Mouse (Mus musculus) olfactory bulb, adult 2 months (tissue): ENCODE measurements around the gene Optc. TPM values are rescaled to one million over a fixed set of nuclear protein-coding genes. Genes with fewer than 3 reads are reported as not detected.
A peak's percentile ranks its signal among the peaks of the same experiment; 100 is the strongest.

Experiments used
- H3K27ac ChIP-seq: fragments of 200-500 bp; 2 replicates; pipeline ENCODE4 v1.5.1; 2012; ENCODE audit warnings: low read depth, low read length; ENCODE audit not compliant: insufficient read depth
- H3K4me1 ChIP-seq: fragments of 200-500 bp; 2 replicates; pipeline ENCODE4 v1.6.1; 2012; ENCODE audit warnings: low read length; ENCODE audit not compliant: control insufficient read depth, insufficient read depth
- H3K4me3 ChIP-seq: fragments of 200-500 bp; 2 replicates; pipeline ENCODE4 v1.5.1; 2012; ENCODE audit warnings: mild to moderate bottlenecking, low read depth, low read length, moderate library complexity; ENCODE audit not compliant: insufficient read depth
- CTCF ChIP-seq: fragments of 200-500 bp; IDR thresholded peaks from 2 replicates; pipeline ENCODE4 v1.5.1; 2012; ENCODE audit warnings: low read depth, mild to moderate bottlenecking, low read length, moderate library complexity; ENCODE audit not compliant: insufficient read depth
- POLR2A ChIP-seq: fragments of 200-500 bp; IDR thresholded peaks from 2 replicates; pipeline ENCODE4 v1.6.1; 2012; ENCODE audit warnings: mild to moderate bottlenecking, low read depth, low read length, moderate library complexity; ENCODE audit not compliant: insufficient read depth
- WGBS: fragments of 180-500 bp; shearing (Covaris S2); methylation state at CpG from one replicate; pipeline ENCODE4 v1.1.7; 2018; 5-methylcytosine and 5-hydroxymethylcytosine counted together
- polyA plus RNA-seq: library from polyadenylated mRNA; stranded (reverse); fragments of >200 nt; gene quantifications from 2 replicates; pipeline ENCODE4 v1.2.4, GENCODE M21; 2012; ENCODE audit warnings: low replicate concordance; ENCODE audit not compliant: missing spikeins, insufficient read depth, insufficient read length

Gene Optc
- polyA plus RNA-seq, 1 experiment = not detected

- H3K4me3 ChIP-seq = no peak overlapping the region
- no peak overlapping the region for H3K27ac ChIP-seq
- no peaks in the 10 kb centered on the region; the same call in none of the 2 replicates for H3K4me1 ChIP-seq
- 90% methylated on average over 8 of the region's 8 CpGs for WGBS
- TF ChIP-seq CTCF (no peak), POLR2A (no peak)
Measured at GRCm38 (mm10) chr1:133939708-133940107, 31.9 kb upstream of the Optc start.

- TF ChIP-seq CTCF (no peak), POLR2A (no peak)
- peaks cover 3% of the 10 kb centered on the region for H3K4me1 ChIP-seq
- H3K4me3 ChIP-seq = no peak overlapping the region
- no peak overlapping the region for H3K27ac ChIP-seq
- 65% methylated on average over 3 of the region's 3 CpGs for WGBS
Measured at GRCm38 (mm10) chr1:133936169-133936568, 28.4 kb upstream of the Optc start.

DNA sequence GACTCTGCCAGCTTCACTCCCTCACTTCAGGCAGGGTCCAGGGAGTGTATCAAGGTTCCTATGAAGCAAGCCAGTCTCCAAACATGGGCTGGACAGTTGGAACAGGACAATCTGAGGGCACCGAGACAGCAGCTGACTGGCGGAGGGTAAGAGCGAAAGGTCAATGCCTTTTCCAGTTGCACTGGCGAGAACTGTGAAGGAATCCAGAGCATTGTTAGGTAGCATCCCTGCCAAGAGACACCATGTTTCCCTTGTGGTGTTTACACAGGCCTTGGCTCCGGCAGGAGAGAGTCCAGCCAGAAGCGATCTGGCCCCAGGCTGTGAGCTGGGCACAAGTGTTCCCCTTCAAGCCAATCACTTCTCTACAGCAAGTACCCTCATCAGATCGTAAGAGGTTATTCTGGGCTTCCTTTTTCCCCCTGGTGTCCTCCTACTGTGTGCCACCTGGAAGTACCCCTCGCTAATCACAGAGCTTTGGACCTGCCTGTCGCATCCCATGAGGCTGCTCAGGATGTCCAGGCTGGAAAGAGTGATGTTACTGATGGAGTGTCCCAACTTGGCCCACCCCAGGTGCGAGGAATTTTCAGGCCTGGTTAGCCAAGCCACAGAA lies 26.7 kb upstream of the Optc start:
- 83% methylated on average over 10 of the region's 10 CpGs for WGBS
- no peak overlapping the region for H3K4me3 ChIP-seq
- H3K4me1 ChIP-seq = peaks cover 3% of the 10 kb centered on the region
- no peak for TF ChIP-seq POLR2A
- H3K27ac ChIP-seq = no peak overlapping the region

GRCm38 (mm10) chr1:133933301-133934195 lies 25.7 kb upstream of the Optc start:
- H3K4me1 ChIP-seq = peaks cover 3% of the 10 kb centered on the region; the same call in 1 of the 2 replicates
- TF ChIP-seq POLR2A (no peak), CTCF (no peak)
- H3K27ac ChIP-seq = no peak overlapping the region
- no peak overlapping the region for H3K4me3 ChIP-seq
- WGBS = 86% methylated on average over 14 of the region's 14 CpGs

- WGBS = 66% methylated on average over 3 of the region's 3 CpGs
- Histone ChIP-seq H3K4me1 (peaks cover 3% of the 10 kb centered on the region; the same call in 1 of the 2 replicates), H3K4me3 (no peak overlapping the region), H3K27ac (no peak overlapping the region)
- TF ChIP-seq POLR2A = no peak
- no peak for TF ChIP-seq CTCF
Measured at GRCm38 (mm10) chr1:133929980-133930379, 22.2 kb upstream of the Optc start.

DNA sequence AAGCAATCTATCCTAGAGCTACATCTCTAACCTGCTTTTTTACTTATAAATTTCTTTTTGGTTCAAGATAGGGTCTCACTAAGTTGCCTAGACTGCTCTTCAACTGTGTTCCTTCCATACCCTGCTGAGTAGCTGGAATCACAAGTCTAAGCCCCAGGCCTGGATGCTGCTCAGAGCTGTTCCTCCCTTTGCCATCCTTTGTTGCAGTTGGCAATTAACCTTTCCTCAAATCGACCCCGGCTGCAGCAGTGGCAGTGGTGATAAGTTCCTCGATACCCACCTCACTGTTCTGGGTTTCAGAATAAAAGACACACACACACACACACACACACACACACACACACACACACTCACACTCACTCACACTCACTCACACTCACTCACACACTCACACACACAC lies 17.4 kb upstream of the Optc start:
- 76% methylated on average over 3 of the region's 3 CpGs for WGBS
- H3K27ac ChIP-seq = no peak overlapping the region
- no peak overlapping the region for H3K4me3 ChIP-seq
- peaks cover 7% of the 10 kb centered on the region; the same call in 1 of the 2 replicates for H3K4me1 ChIP-seq
- TF ChIP-seq CTCF (no peak), POLR2A (no peak)

DNA sequence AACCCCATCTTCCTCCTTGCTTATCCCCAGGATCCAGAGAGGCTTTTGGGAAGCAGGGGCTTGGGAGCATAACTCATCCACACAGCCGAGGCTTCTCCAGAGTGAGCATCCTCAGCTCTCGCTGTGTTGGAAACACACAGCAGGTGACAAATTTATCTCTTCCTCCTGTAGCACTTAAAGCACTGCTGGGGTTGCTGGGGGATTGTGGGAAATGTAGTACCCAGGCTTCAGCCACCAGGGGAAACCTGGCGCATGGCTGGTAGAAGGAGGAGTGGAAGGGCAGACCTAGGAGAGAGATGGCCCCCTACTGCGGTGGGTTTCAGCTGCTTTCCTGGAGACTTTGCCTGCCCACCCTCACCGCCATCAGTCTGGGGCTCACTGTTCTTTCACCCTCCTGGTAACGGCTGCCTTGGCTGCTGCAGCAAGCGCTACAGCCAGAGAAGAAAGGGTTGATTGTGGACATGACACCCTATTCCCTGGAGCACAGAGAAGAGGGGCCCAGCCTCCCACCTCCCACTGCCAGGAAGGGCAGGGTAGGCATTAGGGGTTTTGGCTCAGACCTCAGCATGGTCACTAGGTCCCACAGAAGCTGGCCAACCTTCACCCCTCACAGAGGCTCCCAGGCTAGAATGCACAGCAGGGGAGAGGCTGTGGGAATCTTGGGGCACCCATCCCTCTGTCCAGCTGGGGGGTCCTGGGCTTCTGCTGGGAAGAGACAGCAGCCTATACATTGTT lies 16.5 kb upstream of the Optc start:
- H3K4me1 ChIP-seq = peaks cover 7% of the 10 kb centered on the region; the same call in 1 of the 2 replicates
- H3K27ac ChIP-seq = no peak overlapping the region
- TF ChIP-seq POLR2A (no peak), CTCF (peak; percentile 35; the same call in 1 of the 2 replicates)
- no peak overlapping the region for H3K4me3 ChIP-seq
- WGBS = 18% methylated on average over 7 of the region's 7 CpGs

DNA sequence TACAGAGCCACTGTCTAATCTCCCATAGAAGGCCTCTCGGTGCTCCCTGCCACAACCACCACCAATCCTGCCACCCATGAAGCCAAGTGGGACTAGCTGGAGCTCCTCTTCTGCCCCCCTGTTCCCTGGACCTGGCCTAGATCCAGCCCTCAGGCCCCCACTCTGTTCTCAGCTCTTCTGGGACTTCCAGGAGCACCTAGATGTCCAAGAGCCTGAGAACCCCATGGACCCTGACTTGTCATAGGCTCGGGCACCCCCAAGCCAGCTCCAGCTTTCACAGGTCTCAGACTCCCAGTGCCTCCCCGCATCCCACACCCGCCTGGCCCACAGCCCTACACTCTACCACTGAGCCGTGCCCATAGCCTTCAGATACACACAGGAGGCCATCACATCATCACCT lies 15.3 kb upstream of the Optc start:
- TF ChIP-seq POLR2A (no peak), CTCF (no peak)
- WGBS = 95% methylated on average over 5 of the region's 5 CpGs

DNA sequence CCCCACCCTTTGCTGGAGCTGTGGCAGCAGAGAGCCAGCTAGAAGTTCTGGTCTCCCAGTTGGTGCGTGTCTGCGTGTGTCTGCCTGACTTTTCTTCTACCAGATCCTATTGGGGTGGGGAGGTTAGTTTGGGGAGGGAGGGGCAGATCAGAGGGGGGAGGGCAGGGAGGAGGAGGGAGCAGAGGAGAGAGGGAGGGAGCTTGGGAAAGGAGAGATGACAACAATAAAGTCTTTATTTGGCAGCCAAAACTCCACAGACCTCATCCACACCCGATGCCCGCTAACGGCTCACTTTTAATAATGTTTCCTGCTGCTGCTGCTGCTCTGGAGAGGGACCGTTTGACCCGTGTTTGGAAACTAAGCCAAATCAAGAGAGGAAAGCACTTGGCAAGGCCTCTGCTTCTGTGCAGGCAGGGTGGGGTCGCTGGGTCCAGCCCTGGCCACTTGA lies 13.5 kb upstream of the Optc start, which contains the start of gene Prelp:
Prelp (minus strand) TSS at position 111 of the 448 bp plus-strand sequence.
- H3K27ac ChIP-seq = no peak within 1 kb of the TSS
- 35% methylated on average over 8 of the region's 8 CpGs for WGBS
- no peak within 1 kb of the TSS for H3K4me3 ChIP-seq
- peaks cover 12% of the 10 kb centered on the region for H3K4me1 ChIP-seq
- TF ChIP-seq POLR2A = no peak

More for the DNA sequence above, 15.3 kb upstream of the Optc start:
- H3K4me3 ChIP-seq = no peak overlapping the region
- peaks cover 7% of the 10 kb centered on the region; the same call in 1 of the 2 replicates for H3K4me1 ChIP-seq
- H3K27ac ChIP-seq = no peak overlapping the region
